Mouse (Mus musculus): ENCODE measurements around the gene Efhd1.

The Efhd1 gene

GRCm38 (mm10) chr1:87312681-87313080 is 48.5 kb downstream of the Efhd1 start:
- DNase-seq, result no peak

DNA sequence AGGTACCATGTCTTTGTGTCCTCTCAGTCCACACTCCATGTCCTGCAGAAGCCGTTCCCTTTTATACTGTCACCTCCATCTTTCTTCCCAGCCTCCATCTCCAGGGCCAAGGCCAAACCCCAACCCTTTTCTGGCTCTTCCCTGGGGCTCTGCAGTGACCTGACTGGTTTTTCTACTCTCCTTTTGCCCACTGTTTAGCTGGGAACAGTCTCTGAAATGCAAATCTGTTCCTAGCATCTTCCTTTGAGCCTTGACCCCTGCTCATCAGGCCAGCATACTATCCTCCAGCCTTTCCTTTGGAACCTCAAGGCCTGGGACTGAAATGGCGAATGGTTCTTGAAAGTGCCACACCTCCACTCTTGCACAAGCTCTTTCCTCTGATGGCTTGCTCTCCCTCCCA is 49.0 kb downstream of the Efhd1 start:
- no peak for DNase-seq

GRCm38 (mm10) chr1:87313843-87314570 is 49.8 kb downstream of the Efhd1 start:
- DNase-seq, result no peak

GRCm38 (mm10) chr1:87315431-87315830 is 51.3 kb downstream of the Efhd1 start:
- DNase-seq, result no peak

GRCm38 (mm10) chr1:87315894-87316293 is 51.7 kb downstream of the Efhd1 start:
- DNase-seq, result no peak

- DNase-seq, result peak; percentile 36 to 41
Measured at GRCm38 (mm10) chr1:87316672-87317071, 52.5 kb downstream of the Efhd1 start.

- DNase-seq, result no peak
Measured at GRCm38 (mm10) chr1:87321071-87321470, 56.9 kb downstream of the Efhd1 start.

- DNase-seq, result no peak
Measured at GRCm38 (mm10) chr1:87322778-87323177, 58.6 kb downstream of the Efhd1 start.

- no peak for DNase-seq
Measured at GRCm38 (mm10) chr1:87324649-87325048, 60.5 kb downstream of the Efhd1 start.

DNA sequence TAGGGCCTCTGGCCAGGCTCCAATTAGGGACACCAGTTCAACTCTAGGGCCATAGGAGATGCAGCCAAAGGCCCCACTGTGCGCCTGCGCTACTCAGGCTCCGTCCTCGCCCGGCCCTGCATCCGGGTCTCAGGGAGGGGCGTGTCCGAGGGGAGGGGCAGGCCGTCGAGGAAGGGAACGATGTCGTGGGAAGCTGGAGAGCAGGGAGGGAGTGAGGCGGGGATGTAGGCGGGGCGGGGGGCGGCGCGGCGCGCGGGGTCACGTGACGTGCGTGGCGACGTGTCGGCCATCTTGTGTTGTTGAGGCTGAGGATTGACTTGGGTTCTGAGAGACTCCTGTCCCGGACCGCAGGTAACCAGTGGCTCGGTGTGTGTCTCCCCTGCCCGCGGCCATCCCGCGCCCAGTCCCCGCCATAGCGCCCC is 62.6 kb downstream of the Efhd1 start, which contains the start of gene Gigyf2:
Gene Gigyf2 (plus strand): TSS at position 257 of the 422 bp plus-strand sequence.
- DNase-seq, result peak; percentile 98

- no peak for DNase-seq
Measured at GRCm38 (mm10) chr1:87327165-87327861, 63.1 kb downstream of the Efhd1 start.

- DNase-seq, result no peak
Measured at GRCm38 (mm10) chr1:87331774-87332173, 67.6 kb downstream of the Efhd1 start.

GRCm38 (mm10) chr1:87350576-87350975 is 86.4 kb downstream of the Efhd1 start:
- DNase-seq, result no peak

- DNase-seq, result no peak
Measured at GRCm38 (mm10) chr1:87360276-87360675, 96.1 kb downstream of the Efhd1 start.

Measured in lung, postnatal 4 days (tissue).